Mouse (Mus musculus) brain, embryonic 14.5 days (tissue): Measurements from ENCODE around the gene Mgst3.

Experiments used
- CTCF ChIP-seq: fragments of 200-500 bp; IDR thresholded peaks from 2 replicates; pipeline ENCODE4 v1.5.1; 2012; ENCODE audit warnings: inconsistent platforms, mild to moderate bottlenecking, moderate library complexity, borderline replicate concordance; ENCODE audit not compliant: insufficient read depth, insufficient read length; ENCODE audit errors: extremely low read depth
- POLR2A ChIP-seq: fragments of 200-500 bp; IDR thresholded peaks from 2 replicates; pipeline ENCODE4 v1.6.1; 2012; ENCODE audit warnings: mild to moderate bottlenecking, inconsistent platforms, borderline replicate concordance; ENCODE audit not compliant: poor library complexity, insufficient read depth, insufficient read length, severe bottlenecking; ENCODE audit errors: extremely low read depth

- TF ChIP-seq POLR2A (no peak), CTCF (no peak)
These were observed 25.6 kb downstream of the Mgst3 start for GRCm38 (mm10) chr1:167368018-167368417.
